Mouse (Mus musculus): ENCODE data around the gene Cux1.

The Cux1 gene

GRCm38 (mm10) chr5:136377101-136377500 is 190.2 kb downstream of the Cux1 start:
- DNase-seq (ENCODE audit: low read depth) = no peak

- no peak for DNase-seq (ENCODE audit: low read depth)
These were observed 191.9 kb downstream of the Cux1 start for GRCm38 (mm10) chr5:136375350-136375749.

DNA sequence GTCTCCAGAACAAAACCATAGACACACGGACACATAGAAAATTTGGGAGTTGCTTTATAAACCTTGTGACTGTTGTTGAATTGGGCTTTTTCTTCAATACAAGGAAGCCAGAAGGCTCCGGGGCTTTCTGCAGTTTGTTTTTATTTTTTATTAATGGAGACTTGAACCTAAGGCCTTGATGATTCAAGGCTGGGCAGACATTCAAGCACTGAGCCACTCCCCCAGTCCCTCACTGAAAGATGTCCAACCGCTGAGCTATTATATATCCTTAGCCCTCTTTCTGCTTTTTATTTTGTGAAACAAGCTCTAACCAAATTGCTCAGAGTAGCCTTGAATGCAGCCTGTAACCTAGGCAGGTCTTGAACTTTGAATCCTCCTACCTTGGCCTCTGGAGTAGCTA is 195.0 kb downstream of the Cux1 start:
- no peak for DNase-seq (ENCODE audit: low read depth)

DNA sequence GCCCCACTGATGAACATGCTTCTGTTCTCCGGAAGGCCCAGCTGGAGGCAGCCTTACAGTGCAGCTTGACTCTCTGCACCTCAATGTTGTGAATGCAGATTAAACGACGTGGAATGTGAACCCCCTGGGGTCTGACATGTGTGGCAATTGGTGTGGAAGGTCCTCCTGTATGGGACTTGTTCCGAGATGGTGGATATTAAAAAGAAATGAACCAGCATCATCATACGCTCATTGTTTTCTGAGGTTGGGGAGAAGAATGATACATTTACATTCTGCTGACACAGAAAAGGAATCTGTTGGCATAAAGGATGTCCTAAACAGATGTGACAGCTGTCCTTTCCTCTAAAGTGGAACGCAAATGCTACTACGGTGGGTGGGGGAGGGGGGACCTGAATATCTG is 203.9 kb downstream of the Cux1 start:
- no peak for DNase-seq (ENCODE audit: low read depth)

GRCm38 (mm10) chr5:136362473-136363230 is 204.6 kb downstream of the Cux1 start:
- DNase-seq (ENCODE audit: low read depth) = no peak

- DNase-seq (ENCODE audit: low read depth) = no peak
These were observed 205.3 kb downstream of the Cux1 start for GRCm38 (mm10) chr5:136362021-136362420.

GRCm38 (mm10) chr5:136357227-136357626 is 210.1 kb downstream of the Cux1 start:
- no peak for DNase-seq (ENCODE audit: low read depth)

- DNase-seq (ENCODE audit: low read depth) = no peak
These were observed 211.6 kb downstream of the Cux1 start for GRCm38 (mm10) chr5:136355583-136356126.

DNA sequence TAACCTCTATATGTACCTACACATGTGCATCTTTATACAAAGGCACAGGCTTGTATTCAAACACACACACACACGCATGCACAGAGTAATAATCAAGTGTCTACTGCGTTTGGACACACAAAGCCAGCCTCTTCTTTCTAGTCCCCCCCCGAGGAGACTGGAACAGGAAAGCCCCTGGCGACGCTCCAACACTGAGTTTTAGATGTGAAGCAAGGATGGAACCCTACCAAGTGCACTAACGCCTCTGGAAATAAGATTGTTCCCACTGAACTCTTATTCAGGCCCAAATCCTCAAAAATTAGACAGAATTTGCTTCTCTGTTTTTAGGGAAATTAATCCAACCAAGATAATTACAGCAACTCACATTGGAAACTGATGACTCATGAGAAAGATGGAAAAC is 212.6 kb downstream of the Cux1 start:
- no peak for DNase-seq (ENCODE audit: low read depth)

DNA sequence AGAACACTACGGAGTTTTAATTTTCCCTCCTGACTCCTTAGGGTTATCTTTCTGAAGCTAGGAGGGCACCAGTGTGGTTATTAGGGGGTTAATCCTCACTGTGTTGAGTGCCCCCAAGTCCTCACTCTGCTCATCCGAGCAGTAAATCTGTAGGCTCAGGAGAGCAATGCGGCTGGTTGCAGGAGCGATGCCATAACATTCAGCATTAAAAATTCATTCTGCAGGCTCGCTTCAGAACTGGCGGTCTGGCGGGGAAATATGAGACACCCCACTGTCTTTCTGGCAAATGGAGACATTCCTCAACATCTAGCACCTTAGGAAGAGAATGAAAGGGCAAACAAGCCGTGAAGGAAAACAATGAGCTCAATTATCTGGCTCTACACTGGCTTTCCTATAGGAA is 214.2 kb downstream of the Cux1 start:
- no peak for DNase-seq (ENCODE audit: low read depth)

DNA sequence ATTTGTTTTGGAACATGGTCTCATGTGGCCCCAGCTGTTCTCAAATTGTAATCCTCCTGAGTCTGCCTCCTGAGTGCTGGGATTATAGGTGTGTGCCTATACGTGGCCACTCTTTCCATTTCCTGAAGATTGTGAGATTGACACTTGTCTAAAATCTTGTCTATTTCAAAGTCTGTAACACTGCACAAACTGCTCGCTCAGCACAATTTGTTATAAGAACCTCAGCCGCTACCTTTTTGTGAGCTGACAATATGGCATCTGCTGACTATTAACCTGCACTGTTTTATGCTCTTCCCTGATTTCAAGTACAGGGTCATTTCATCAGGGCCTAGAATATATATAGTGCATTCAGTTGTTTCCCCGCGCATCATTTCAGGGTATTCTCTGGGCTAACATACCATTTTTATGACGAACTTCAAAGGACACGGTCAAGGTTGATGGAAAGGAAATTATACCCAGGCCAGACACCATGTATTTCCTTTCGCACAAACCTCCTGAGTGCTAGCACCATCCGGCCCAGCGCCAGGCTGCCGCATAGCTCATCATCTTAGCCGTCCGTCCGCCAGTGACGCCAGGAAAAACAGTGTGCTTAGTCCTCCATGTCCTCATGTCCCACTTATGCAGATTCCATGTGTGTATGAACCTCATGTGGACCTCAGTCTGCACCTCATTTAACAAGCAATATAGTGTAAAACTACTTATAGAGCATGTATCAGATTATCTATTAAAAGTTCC is 224.0 kb downstream of the Cux1 start:
- no peak for DNase-seq (ENCODE audit: low read depth)

- no peak for DNase-seq (ENCODE audit: low read depth)
These were observed 230.3 kb downstream of the Cux1 start for GRCm38 (mm10) chr5:136336798-136337527.

GRCm38 (mm10) chr5:136335681-136336080 is 231.6 kb downstream of the Cux1 start:
- DNase-seq (ENCODE audit: low read depth) = no peak

GRCm38 (mm10) chr5:136334780-136335179 is 232.5 kb downstream of the Cux1 start:
- DNase-seq (ENCODE audit: low read depth) = no peak

DNA sequence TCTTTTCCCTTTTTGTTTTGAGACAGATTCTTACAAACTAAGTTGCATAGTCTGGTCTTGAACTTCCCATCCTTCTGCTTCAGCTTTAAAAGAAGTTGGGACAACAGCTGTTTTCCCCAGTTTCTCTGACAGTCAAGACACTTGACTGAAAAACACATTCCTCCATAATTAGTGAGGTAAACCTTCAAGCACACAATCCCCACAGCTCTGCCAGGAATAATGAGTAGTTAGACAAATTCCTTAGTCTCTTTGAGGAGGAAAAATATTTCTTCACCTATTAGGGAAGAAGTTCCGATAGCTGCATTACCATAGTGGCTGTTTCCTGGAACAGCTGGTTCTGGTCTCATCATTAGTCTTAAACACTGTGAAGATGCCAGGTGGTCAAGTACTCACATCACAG is 233.2 kb downstream of the Cux1 start:
- DNase-seq (ENCODE audit: low read depth) = no peak

GRCm38 (mm10) chr5:136332786-136333462 is 234.4 kb downstream of the Cux1 start:
- no peak for DNase-seq (ENCODE audit: low read depth)

DNA sequence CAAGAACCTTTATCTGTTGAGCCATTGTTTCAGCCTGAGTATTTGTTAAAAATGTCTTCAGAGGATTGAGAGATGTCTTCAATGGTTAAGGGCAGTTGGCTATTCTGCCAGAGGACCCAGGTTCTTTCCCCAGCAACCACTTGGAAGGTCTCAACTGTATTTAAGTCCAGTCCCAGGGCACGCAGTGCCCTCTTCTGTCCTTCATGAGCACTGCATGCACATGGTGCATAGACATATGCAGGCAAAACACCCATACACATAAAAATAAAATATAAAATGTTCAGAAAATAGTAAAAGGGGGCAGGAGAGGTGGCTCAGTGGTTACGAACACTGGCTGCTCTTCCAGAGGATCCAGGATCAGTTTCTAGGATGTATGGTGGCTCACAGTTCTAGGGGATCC is 239.6 kb downstream of the Cux1 start:
- no peak for DNase-seq (ENCODE audit: low read depth)

- DNase-seq (ENCODE audit: low read depth) = no peak
These were observed 240.7 kb downstream of the Cux1 start for GRCm38 (mm10) chr5:136326626-136327025.

DNA sequence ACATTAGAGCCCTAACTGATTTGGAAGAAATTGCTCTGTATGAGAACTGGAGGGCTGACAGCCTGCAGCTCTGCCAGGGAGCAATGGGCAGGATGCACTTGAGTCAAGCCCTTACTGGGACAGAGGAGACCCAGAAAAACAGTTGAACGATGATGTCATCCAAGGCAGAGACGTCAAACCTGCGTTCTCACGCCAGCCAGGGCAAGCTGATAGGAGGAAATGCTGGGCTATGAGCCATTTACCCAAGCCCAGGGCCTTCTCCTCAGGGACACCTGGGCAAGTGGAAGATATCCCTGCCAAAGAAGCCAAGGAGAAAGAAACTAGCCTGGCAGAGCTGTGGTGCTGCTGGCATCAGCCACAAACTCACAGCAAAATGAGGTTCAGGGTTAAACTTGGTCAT is 242.8 kb downstream of the Cux1 start:
- no peak for DNase-seq (ENCODE audit: low read depth)

GRCm38 (mm10) chr5:136321378-136321777 is 245.9 kb downstream of the Cux1 start:
- no peak for DNase-seq (ENCODE audit: low read depth)

- no peak for DNase-seq (ENCODE audit: low read depth)
These were observed 254.7 kb downstream of the Cux1 start for GRCm38 (mm10) chr5:136312566-136312965.

DNA sequence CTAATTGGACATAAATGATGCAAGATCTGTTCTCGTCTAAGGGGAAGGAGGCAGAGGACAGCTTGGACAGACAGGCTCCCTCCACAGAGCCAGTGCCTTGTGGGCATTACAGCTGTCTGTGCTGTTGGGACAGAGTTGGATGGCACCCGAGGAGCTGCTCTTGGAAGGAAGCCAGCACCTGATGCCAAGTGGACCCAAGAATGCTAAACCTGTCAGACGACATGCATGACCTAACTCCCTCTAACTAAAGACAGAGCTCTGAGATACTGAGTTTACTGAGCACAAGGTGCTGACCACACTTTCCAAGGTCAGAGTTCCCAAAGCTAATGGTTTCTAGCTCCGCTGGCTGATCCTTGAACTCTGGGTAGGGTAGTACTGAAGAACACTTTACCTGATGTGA is 255.1 kb downstream of the Cux1 start:
- no peak for DNase-seq (ENCODE audit: low read depth)

Measured in c-Kit-positive CD71-positive TER-119-negative erythroid progenitor cells, embryonic 14.5 days (primary cell).